ENCODE assay signal across 8 mouse cellular contexts in the genomic region with DNA sequence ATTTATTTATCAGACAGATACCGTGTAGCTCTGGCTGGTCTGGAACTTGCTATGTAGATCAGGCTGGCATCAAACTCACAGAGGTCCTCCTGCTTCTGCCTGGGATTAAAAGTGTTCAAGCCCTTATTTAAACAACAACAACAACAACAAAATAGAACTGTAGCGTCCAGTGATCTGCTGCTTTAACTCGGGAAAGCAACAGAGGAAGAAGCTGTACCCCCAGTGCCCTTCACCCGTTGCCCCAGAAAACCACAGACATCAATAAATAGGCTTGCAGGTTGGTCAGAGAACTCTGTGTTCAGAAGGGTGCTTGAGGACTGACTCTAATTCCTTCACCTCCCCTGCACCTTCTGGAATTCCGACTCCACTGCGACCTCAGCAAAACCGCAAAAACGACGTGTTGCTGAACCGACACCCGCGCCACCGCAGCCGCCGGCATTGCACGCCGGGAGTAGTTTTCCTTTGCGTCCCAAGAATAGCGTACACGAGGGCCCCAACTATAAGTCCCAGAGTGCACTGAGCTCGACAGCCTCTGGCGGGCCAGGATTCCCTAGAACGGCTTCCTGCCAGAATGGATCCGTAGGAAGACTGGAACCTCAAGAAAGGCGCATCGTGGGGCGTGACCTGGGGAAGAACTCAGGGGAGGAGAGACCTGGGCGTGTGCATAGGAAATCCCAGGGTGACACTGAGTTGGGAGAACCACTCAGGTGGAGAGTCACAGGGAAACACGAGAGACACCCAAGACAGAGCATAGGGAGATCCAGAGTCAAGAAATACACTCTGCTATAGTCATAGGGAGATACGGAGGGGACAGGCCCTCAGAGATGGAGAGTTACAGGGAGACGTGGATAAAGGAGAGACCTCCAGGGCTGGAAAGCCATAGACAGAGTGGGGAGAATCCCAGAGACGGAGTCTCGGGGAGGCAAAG. TPM values are rescaled to one million over a fixed set of nuclear protein-coding genes. Genes with fewer than 3 reads are reported as not detected.
DNase-seq lines count a peak whose midpoint lies in the region; ATAC-seq and TF ChIP-seq lines count a peak whose summit lies in the region.

No protein-coding gene starts in this region.

- H3K4me3 ChIP-seq in forebrain, embryonic 13.5 days: peak overlapping the region; percentile 46
- H3K4me3 ChIP-seq in hindbrain, embryonic 15.5 days: peak overlapping the region; percentile 48
- peak overlapping the region; percentile 31 for H3K4me3 ChIP-seq in lung, embryonic 15.5 days
- H3K4me3 ChIP-seq in small intestine, adult 2 months (ENCODE audit: low read depth, low read length): peak overlapping the region; percentile 49

- H3K27me3 ChIP-seq in forebrain, embryonic 13.5 days: peaks cover 27% of the 10 kb centered on the region
- H3K27me3 ChIP-seq in hindbrain, embryonic 15.5 days: peaks cover 25% of the 10 kb centered on the region; the same call in 1 of the 2 replicates
- peaks cover 37% of the 10 kb centered on the region for H3K27me3 ChIP-seq in lung, embryonic 15.5 days
- peaks cover 21% of the 10 kb centered on the region for H3K27me3 ChIP-seq in small intestine, adult 2 months (ENCODE audit: control insufficient read depth, insufficient read depth, low read length)

- no peak for ATAC-seq in forebrain, embryonic 13.5 days
- peak; percentile 33 for ATAC-seq in hindbrain, embryonic 15.5 days (ENCODE audit: low FRiP score, low read depth)
- ATAC-seq in lung, embryonic 15.5 days (ENCODE audit: borderline replicate concordance, extremely low read depth, low FRiP score, low TSS enrichment): peak; percentile 33; the same call in 1 of the 2 replicates

- DNase-seq in kidney, adult 18-20 months: peak; percentile 25
- DNase-seq in kidney, adult 11 months: no peak
- peak; percentile 86 for DNase-seq in brain, adult 2 months (ENCODE audit: low read depth, low spot score)
- no peak for DNase-seq in layer of hippocampus, adult 11-12 months (ENCODE audit: low spot score)

- peaks cover 35% of the 10 kb centered on the region for H3K4me1 ChIP-seq in forebrain, embryonic 13.5 days
- peaks cover 37% of the 10 kb centered on the region for H3K4me1 ChIP-seq in hindbrain, embryonic 15.5 days (replicated peaks)
- peaks cover 43% of the 10 kb centered on the region for H3K4me1 ChIP-seq in lung, embryonic 15.5 days
- peaks cover 12% of the 10 kb centered on the region for H3K4me1 ChIP-seq in small intestine, adult 2 months (ENCODE audit: control insufficient read depth, insufficient read depth, insufficient read length, low read length)

- peak overlapping the region; percentile 1; the same call in 1 of the 2 replicates for H3K9ac ChIP-seq in forebrain, embryonic 13.5 days
- H3K9ac ChIP-seq in hindbrain, embryonic 15.5 days: peak overlapping the region; percentile 12; the same call in 1 of the 2 replicates
- H3K9ac ChIP-seq in lung, embryonic 15.5 days: 0 out of 2 replicates have a peak overlapping the region, but pooled peaks have one; percentile 19

- TF ChIP-seq POLR2A in small intestine, adult 2 months (IDR thresholded peaks at IDR 0.05; ENCODE audit: low read depth, low read length): no peak

- no peak for TF ChIP-seq CTCF in small intestine, adult 2 months (IDR thresholded peaks at IDR 0.05; ENCODE audit: extremely low read depth, insufficient read length, insufficient replicate concordance, low read depth, low read length)

- peaks cover 17% of the 10 kb centered on the region for H3K36me3 ChIP-seq in forebrain, embryonic 13.5 days (ENCODE audit: poor library complexity, severe bottlenecking)
- peaks cover 16% of the 10 kb centered on the region for H3K36me3 ChIP-seq in hindbrain, embryonic 15.5 days
- peaks cover 30% of the 10 kb centered on the region for H3K36me3 ChIP-seq in lung, embryonic 15.5 days
- H3K36me3 ChIP-seq in small intestine, adult 2 months (ENCODE audit: control insufficient read depth, insufficient read depth, low read length): peaks cover 18% of the 10 kb centered on the region

- 8% methylated on average over 33 of the region's 33 CpGs for WGBS in forebrain, embryonic 13.5 days
- 6% methylated on average over 33 of the region's 33 CpGs for WGBS in hindbrain, embryonic 15.5 days
- WGBS in lung, embryonic 15.5 days: 6% methylated on average over 33 of the region's 33 CpGs
- WGBS in small intestine, adult 2 months: 6% methylated on average over 33 of the region's 33 CpGs

- no peaks in the 10 kb centered on the region for H3K9me3 ChIP-seq in forebrain, embryonic 13.5 days (replicated peaks)
- H3K9me3 ChIP-seq in hindbrain, embryonic 15.5 days: no peaks in the 10 kb centered on the region
- H3K9me3 ChIP-seq in lung, embryonic 15.5 days: no peaks in the 10 kb centered on the region

- H3K27ac ChIP-seq in forebrain, embryonic 13.5 days: no peak overlapping the region
- H3K27ac ChIP-seq in hindbrain, embryonic 15.5 days (replicated peaks): no peak overlapping the region
- H3K27ac ChIP-seq in lung, embryonic 15.5 days: no peak overlapping the region
- H3K27ac ChIP-seq in small intestine, adult 2 months (ENCODE audit: insufficient read depth, low read depth, low read length): no peak overlapping the region

- peak overlapping the region; percentile 89 for H3K4me2 ChIP-seq in forebrain, embryonic 13.5 days
- peak overlapping the region; percentile 96 for H3K4me2 ChIP-seq in hindbrain, embryonic 15.5 days
- peak overlapping the region; percentile 66 for H3K4me2 ChIP-seq in lung, embryonic 15.5 days

RNA-seq across cellular contexts. Expression of a gene that starts 12.9 kb away (rescaled TPM):
- 0.62 and 0.77 TPM in 2 replicates for polyA plus RNA-seq in forebrain, embryonic 13.5 days (2015; fragmentation: Nextera tagmentation; extraction: Ambion mirVana)
- polyA plus RNA-seq in hindbrain, embryonic 15.5 days (2015; fragmentation: Nextera tagmentation; extraction: Ambion mirVana): 2.0 and 2.1 TPM in 2 replicates
- polyA plus RNA-seq in lung, embryonic 15.5 days (2015; fragmentation: Nextera tagmentation; extraction: Ambion mirVana): 0.16 and 0.32 TPM in 2 replicates
- 0.60 and 1.0 TPM in 2 replicates for polyA plus RNA-seq in small intestine, adult 2 months (2012; rRNA removed)

RNA-seq across cellular contexts. Expression of a gene that starts 13.0 kb away (rescaled TPM):
- 14.6 and 16.3 TPM in 2 replicates for polyA plus RNA-seq in forebrain, embryonic 13.5 days (2015; fragmentation: Nextera tagmentation; extraction: Ambion mirVana)
- polyA plus RNA-seq in hindbrain, embryonic 15.5 days (2015; fragmentation: Nextera tagmentation; extraction: Ambion mirVana): 37.8 and 40.7 TPM in 2 replicates
- polyA plus RNA-seq in lung, embryonic 15.5 days (2015; fragmentation: Nextera tagmentation; extraction: Ambion mirVana): 112 and 118 TPM in 2 replicates
- 132 and 142 TPM in 2 replicates for polyA plus RNA-seq in small intestine, adult 2 months (2012; rRNA removed)

RNA-seq across cellular contexts. Expression of a gene that starts 30.9 kb away (rescaled TPM):
- 4.6 TPM in 2 replicates for polyA plus RNA-seq in forebrain, embryonic 13.5 days (2015; fragmentation: Nextera tagmentation; extraction: Ambion mirVana)
- 3.9 and 4.1 TPM in 2 replicates for polyA plus RNA-seq in hindbrain, embryonic 15.5 days (2015; fragmentation: Nextera tagmentation; extraction: Ambion mirVana)
- polyA plus RNA-seq in lung, embryonic 15.5 days (2015; fragmentation: Nextera tagmentation; extraction: Ambion mirVana): 0.48 and 0.49 TPM in 2 replicates
- polyA plus RNA-seq in small intestine, adult 2 months (2012; rRNA removed): 7.5 and 8.8 TPM in 2 replicates

RNA-seq across cellular contexts. Expression of a gene that starts 52.4 kb away (rescaled TPM):
- not detected in 2 replicates for polyA plus RNA-seq in forebrain, embryonic 13.5 days (2015; fragmentation: Nextera tagmentation; extraction: Ambion mirVana)
- 0.03 and 0.04 TPM in 2 replicates for polyA plus RNA-seq in hindbrain, embryonic 15.5 days (2015; fragmentation: Nextera tagmentation; extraction: Ambion mirVana)
- 0.04 TPM in 1 of 2 replicates, not detected in the other for polyA plus RNA-seq in lung, embryonic 15.5 days (2015; fragmentation: Nextera tagmentation; extraction: Ambion mirVana)
- polyA plus RNA-seq in small intestine, adult 2 months (2012; rRNA removed): 0.05 and 0.06 TPM in 2 replicates

Comparison
In these comparisons a context has a peak if more than half of its experiments do, and no peak if none do; other contexts are left out.
1. DNase-seq: peak in kidney, adult 18-20 months (single experiment) and brain, adult 2 months (single experiment); none in kidney, adult 11 months (single experiment) and layer of hippocampus, adult 11-12 months (single experiment).
2. Peak in every context shown above with its lines, with median percentiles within 50 percentile points of each other: H3K4me2 ChIP-seq, H3K4me3 ChIP-seq and H3K9ac ChIP-seq.